12 mouse cellular contexts compared by ENCODE assay signal in genomic region chr2:153499154-153499553, GRCm38 (mm10). TPM values are rescaled to one million over a fixed set of nuclear protein-coding genes. Genes with fewer than 3 reads are reported as not detected.
DNase-seq lines count a peak whose midpoint lies in the region; ATAC-seq and TF ChIP-seq lines count a peak whose summit lies in the region.
"Had no signal": no experiment of that assay in that cellular context is flagged by ENCODE, and none has a peak within 500 bp of the region (broad histone marks: within the 10 kb centered on the region; RNA-seq: fewer than 3 reads in every experiment).

No protein-coding gene starts in this region.

- WGBS in hindbrain, embryonic 14.5 days = 56% methylated on average over 4 of the region's 4 CpGs

- peak; percentile 74 for TF ChIP-seq CTCF in layer of hippocampus, adult 2 months (conservative IDR thresholded peaks at IDR 0.05)

- peaks cover 33% of the 10 kb centered on the region for H3K4me1 ChIP-seq in hindbrain, embryonic 14.5 days (replicated peaks; ENCODE audit: control insufficient read depth, insufficient read depth, low read length)

- no peak for ATAC-seq in hindbrain, embryonic 14.5 days (ENCODE audit: low FRiP score)
- ATAC-seq: midbrain, embryonic 13.5 days had no signal

- H3K27me3 ChIP-seq in hindbrain, embryonic 14.5 days (ENCODE audit: control insufficient read depth, insufficient read depth, low read length) = no peaks in the 10 kb centered on the region

- no peak overlapping the region for H3K27ac ChIP-seq in layer of hippocampus, adult 2 months
- no peak overlapping the region for H3K27ac ChIP-seq in hindbrain, embryonic 14.5 days
- H3K27ac ChIP-seq: hindbrain, embryonic 15.5 days; midbrain, embryonic 13.5 days had no signal

- H3K36me3 ChIP-seq in hindbrain, embryonic 14.5 days (replicated peaks; ENCODE audit: control insufficient read depth, insufficient read depth) = no peaks in the 10 kb centered on the region
- H3K36me3 ChIP-seq: hindbrain, embryonic 15.5 days; midbrain, embryonic 13.5 days had no signal

- H3K9me3 ChIP-seq in hindbrain, embryonic 14.5 days (ENCODE audit: control insufficient read depth, low read length) = no peaks in the 10 kb centered on the region
- H3K9me3 ChIP-seq: hindbrain, embryonic 15.5 days; midbrain, embryonic 13.5 days had no signal

- no peak overlapping the region for H3K4me3 ChIP-seq in layer of hippocampus, adult 2 months
- H3K4me3 ChIP-seq in hindbrain, embryonic 14.5 days (replicated peaks; ENCODE audit: low read length) = no peak overlapping the region
- H3K4me3 ChIP-seq: hindbrain, embryonic 15.5 days; midbrain, embryonic 13.5 days had no signal

- H3K4me2 ChIP-seq in hindbrain, embryonic 14.5 days (replicated peaks) = no peak overlapping the region
- H3K4me2 ChIP-seq: hindbrain, embryonic 15.5 days; midbrain, embryonic 13.5 days had no signal

- DNase-seq in cerebellum, adult 11 months = peak; percentile 50
- DNase-seq in cerebellum, postnatal 4 days (ENCODE audit: low spot score in 2 of 2) = no peak
- peak in 1 of 2 experiments; percentile 55 for DNase-seq in layer of hippocampus, adult 2 months (ENCODE audit: low spot score in 2 of 2)
- no peak for DNase-seq in layer of hippocampus, postnatal 36 days
- peak; percentile 82 for DNase-seq in brain, adult 2 months (ENCODE audit: low read depth, low spot score)
- DNase-seq in lung, postnatal 10 days = peak; percentile 27
- no peak for DNase-seq in hindbrain, embryonic 14.5 days (ENCODE audit: low spot score)
- DNase-seq in layer of hippocampus, postnatal 14 days (ENCODE audit: low spot score in 2 of 2) = no peak

- no peak overlapping the region for H3K9ac ChIP-seq in hindbrain, embryonic 14.5 days
- H3K9ac ChIP-seq: hindbrain, embryonic 15.5 days; midbrain, embryonic 13.5 days had no signal

RNA-seq across cellular contexts. Expression of gene 4930404H24Rik, which starts 6.6 kb away (rescaled TPM):
- not detected for total RNA-seq in layer of hippocampus, adult 2 months (2021)
- total RNA-seq in layer of hippocampus, postnatal 36 days (2021) = not detected
- not detected in 2 replicates for polyA plus RNA-seq in hindbrain, embryonic 14.5 days (2014; fragmentation: Nextera tagmentation; extraction: Ambion mirVana)
- total RNA-seq in layer of hippocampus, postnatal 14 days (2021) = not detected
- polyA plus RNA-seq: frontal cortex, adult 2 months; hindbrain, embryonic 15.5 days; midbrain, embryonic 13.5 days; urinary bladder, adult 2 months had no signal

RNA-seq across cellular contexts. Expression of gene Nol4l, which starts 30.6 kb away (rescaled TPM):
- 10 to 100 TPM; 47.6 to 52.1 TPM for total RNA-seq in layer of hippocampus, adult 2 months (2021)
- total RNA-seq in layer of hippocampus, postnatal 36 days (2021) = 10 to 100 TPM; 47.0 to 47.3 TPM
- 44.8 and 49.8 TPM in 2 replicates for polyA plus RNA-seq in hindbrain, embryonic 14.5 days (2014; fragmentation: Nextera tagmentation; extraction: Ambion mirVana)
- total RNA-seq in layer of hippocampus, postnatal 14 days (2021) = 10 to 100 TPM; 55.6 to 60.1 TPM

Comparison
In these comparisons a context has a peak if more than half of its experiments do, and no peak if none do; other contexts are left out.
1. DNase-seq: peak in cerebellum, adult 11 months (single experiment), brain, adult 2 months (single experiment) and lung, postnatal 10 days (single experiment); none in cerebellum, postnatal 4 days (0 of 2), layer of hippocampus, postnatal 36 days (0 of 2), hindbrain, embryonic 14.5 days (single experiment) and layer of hippocampus, postnatal 14 days (0 of 2).